Mouse (Mus musculus): ENCODE measurements around the gene Gadd45gip1.

Gadd45gip1 gene

GRCm38 (mm10) chr8:84846722-84847572 lies 15.6 kb downstream of the Gadd45gip1 start, which contains the start of gene Calr:
TSS of gene Calr (minus strand) at chr8:84846934.
- in situ Hi-C loops (cut with MboI, MseI) = loop anchor here (5.0 to 25.0 kb wide), 2 partner anchors 55 to 1110 kb away; partner anchors contain the start of genes Adgre5 and Klf1

- in situ Hi-C loops (cut with MboI, MseI) = loop anchor here (5.0 to 25.0 kb wide), 2 partner anchors 54 to 1111 kb away; partner anchors contain the start of genes Adgre5 and Klf1
Measured at GRCm38 (mm10) chr8:84847684-84848435, 16.5 kb downstream of the Gadd45gip1 start.

- in situ Hi-C loops (cut with MboI, MseI) = no loop called here
Measured at GRCm38 (mm10) chr8:84856434-84856833, 25.1 kb downstream of the Gadd45gip1 start.

- in situ Hi-C loops (cut with MboI, MseI) = no loop called here
Measured at GRCm38 (mm10) chr8:84856864-84857441, 25.6 kb downstream of the Gadd45gip1 start, which contains the start of gene Farsa. TSS of gene Farsa (plus strand) at chr8:84856989.

GRCm38 (mm10) chr8:84871376-84872308 lies 40.3 kb downstream of the Gadd45gip1 start, which contains the start of gene Syce2:
TSS of gene Syce2 (plus strand) at chr8:84872111.
- in situ Hi-C loops (cut with MboI, MseI) = no loop called here

GRCm38 (mm10) chr8:84872309-84872965 lies 41.1 kb downstream of the Gadd45gip1 start:
- in situ Hi-C loops (cut with MboI, MseI) = no loop called here

GRCm38 (mm10) chr8:84873016-84873415 lies 41.7 kb downstream of the Gadd45gip1 start:
- in situ Hi-C loops (cut with MboI, MseI) = no loop called here

- in situ Hi-C loops (cut with MboI, MseI) = no loop called here
Measured at GRCm38 (mm10) chr8:84874339-84874738, 43.0 kb downstream of the Gadd45gip1 start.

GRCm38 (mm10) chr8:84877297-84878035 lies 46.1 kb downstream of the Gadd45gip1 start:
- in situ Hi-C loops (cut with MboI, MseI) = no loop called here

GRCm38 (mm10) chr8:84878915-84879314 lies 47.6 kb downstream of the Gadd45gip1 start:
- in situ Hi-C loops (cut with MboI, MseI) = no loop called here

GRCm38 (mm10) chr8:84884728-84885127 lies 53.4 kb downstream of the Gadd45gip1 start:
- in situ Hi-C loops (cut with MboI, MseI) = no loop called here
